ENCODE assay signal across 11 mouse cellular contexts in the genomic region with DNA sequence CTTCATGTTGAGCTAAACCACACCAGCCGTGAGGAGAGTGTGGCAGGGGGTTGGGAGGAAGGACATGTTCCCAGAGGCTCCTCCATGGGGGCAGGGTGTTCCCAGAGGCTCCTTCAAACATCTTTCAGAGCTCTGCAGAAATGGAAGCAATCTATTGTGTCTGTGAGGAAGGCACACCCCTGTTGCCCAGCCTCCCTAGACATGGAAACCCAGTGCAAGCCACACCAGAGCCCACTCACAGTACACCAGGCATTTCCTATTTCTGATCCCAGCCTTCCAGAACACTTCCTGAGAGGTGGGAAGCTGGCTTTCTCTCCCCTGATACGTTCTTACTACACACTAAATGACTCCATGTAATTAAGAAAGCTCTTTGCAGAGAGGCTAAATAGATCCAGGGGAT. TPM values are rescaled to one million over a fixed set of nuclear protein-coding genes. Genes with fewer than 3 reads are reported as not detected.
DNase-seq lines count a peak whose midpoint lies in the region; ATAC-seq and TF ChIP-seq lines count a peak whose summit lies in the region.
"Had no signal": no experiment of that assay in that cellular context is flagged by ENCODE, and none has a peak within 500 bp of the region (broad histone marks: within the 10 kb centered on the region; RNA-seq: fewer than 3 reads in every experiment).

No protein-coding gene starts in this region.

- no peak for ATAC-seq in kidney, embryonic 15.5 days (replicated peaks; ENCODE audit: low FRiP score)
- ATAC-seq in embryonic facial prominence, embryonic 14.5 days (ENCODE audit: low read depth) = no peak
- ATAC-seq in intestine, postnatal 0 days = no peak

- H3K9me3 ChIP-seq in kidney, embryonic 15.5 days (replicated peaks) = no peaks in the 10 kb centered on the region
- H3K9me3 ChIP-seq in embryonic facial prominence, embryonic 14.5 days (ENCODE audit: control insufficient read depth, low read length) = no peaks in the 10 kb centered on the region
- H3K9me3 ChIP-seq in intestine, postnatal 0 days (ENCODE audit: control insufficient read depth) = no peaks in the 10 kb centered on the region
- H3K9me3 ChIP-seq: G1E had no signal

- H3K27ac ChIP-seq in kidney, adult 2 months (ENCODE audit: insufficient read depth, low read depth, low read length) = no peak overlapping the region
- no peak overlapping the region for H3K27ac ChIP-seq in kidney, embryonic 15.5 days
- peak overlapping the region; percentile 41; the same call in 1 of the 2 replicates for H3K27ac ChIP-seq in embryonic facial prominence, embryonic 14.5 days (replicated peaks; ENCODE audit: low read depth, low read length)
- no peak overlapping the region for H3K27ac ChIP-seq in intestine, postnatal 0 days (ENCODE audit: low read depth, low read length)

- H3K36me3 ChIP-seq in kidney, adult 2 months (ENCODE audit: control insufficient read depth, insufficient read depth, low read length) = no peaks in the 10 kb centered on the region
- H3K36me3 ChIP-seq in kidney, embryonic 15.5 days = no peaks in the 10 kb centered on the region
- H3K36me3 ChIP-seq in embryonic facial prominence, embryonic 14.5 days (ENCODE audit: control insufficient read depth, insufficient read depth, low read length) = peaks cover 6% of the 10 kb centered on the region; the same call in 1 of the 2 replicates
- H3K36me3 ChIP-seq in intestine, postnatal 0 days (ENCODE audit: control insufficient read depth, insufficient read depth) = no peaks in the 10 kb centered on the region

- peak; percentile 46 for DNase-seq in kidney, adult 2 months
- no peak for DNase-seq in embryonic facial prominence, embryonic 14.5 days (ENCODE audit: low spot score)
- peak; percentile 12 for DNase-seq in heart, postnatal 25 days (ENCODE audit: low spot score)
- peak; percentile 28 for DNase-seq in lung, postnatal 10 days
- DNase-seq in gastrocnemius, adult 18-20 months (ENCODE audit: low spot score) = no peak
- DNase-seq in adrenal gland, adult (ENCODE audit: inconsistent age in 2 of 2, low spot score in 1 of 2) = no peak
- DNase-seq: adrenal gland, postnatal 36 days; right cerebral cortex, postnatal 4 days had no signal

- intact Hi-C loops in heart, postnatal 25 days (cut with DNase I) = no loop called here

- H3K9ac ChIP-seq in kidney, embryonic 15.5 days = no peak overlapping the region
- H3K9ac ChIP-seq in embryonic facial prominence, embryonic 14.5 days (ENCODE audit: low read depth, low read length) = no peak overlapping the region
- H3K9ac ChIP-seq in intestine, postnatal 0 days (ENCODE audit: low read depth, low read length) = no peak overlapping the region

- TF ChIP-seq CTCF in kidney, adult 2 months (conservative IDR thresholded peaks at IDR 0.05; ENCODE audit: insufficient read depth, insufficient read length, low read depth, low read length) = no peak
- TF ChIP-seq CTCF in intestine, postnatal 0 days (IDR thresholded peaks at IDR 0.05; ENCODE audit: low read depth) = no peak

- no peaks in the 10 kb centered on the region for H3K27me3 ChIP-seq in kidney, adult 2 months (replicated peaks; ENCODE audit: control insufficient read depth, insufficient read depth, low read length)
- no peaks in the 10 kb centered on the region for H3K27me3 ChIP-seq in kidney, embryonic 15.5 days
- no peaks in the 10 kb centered on the region for H3K27me3 ChIP-seq in embryonic facial prominence, embryonic 14.5 days (replicated peaks; ENCODE audit: control insufficient read depth, insufficient read depth, low read length)
- H3K27me3 ChIP-seq in intestine, postnatal 0 days (replicated peaks; ENCODE audit: control insufficient read depth, insufficient read depth, low read length) = no peaks in the 10 kb centered on the region

- no peaks in the 10 kb centered on the region for H3K4me1 ChIP-seq in kidney, adult 2 months (ENCODE audit: control insufficient read depth, insufficient read depth, low read length)
- no peaks in the 10 kb centered on the region for H3K4me1 ChIP-seq in kidney, embryonic 15.5 days
- H3K4me1 ChIP-seq in embryonic facial prominence, embryonic 14.5 days (ENCODE audit: control insufficient read depth, insufficient read depth, low read length) = 0 out of 2 replicates have a peak, but pooled peaks cover 5% of the 10 kb centered on the region
- no peaks in the 10 kb centered on the region for H3K4me1 ChIP-seq in intestine, postnatal 0 days (replicated peaks; ENCODE audit: control insufficient read depth, insufficient read depth, low read length)

- no peak for TF ChIP-seq POLR2A in kidney, adult 2 months (IDR thresholded peaks at IDR 0.05; ENCODE audit: low read depth, low read length)

- WGBS in kidney, adult 2 months = 56% methylated on average over 2 of the region's 2 CpGs
- WGBS in kidney, embryonic 15.5 days = 50% methylated on average over 2 of the region's 2 CpGs
- 41% methylated on average over 2 of the region's 2 CpGs for WGBS in embryonic facial prominence, embryonic 14.5 days
- 59% methylated on average over 2 of the region's 2 CpGs for whole genome bisulfite sequencing in intestine, postnatal 0 days

- H3K4me3 ChIP-seq in kidney, adult 2 months (ENCODE audit: insufficient read depth, low read depth, low read length) = no peak overlapping the region
- no peak overlapping the region for H3K4me3 ChIP-seq in kidney, embryonic 15.5 days (replicated peaks)
- no peak overlapping the region for H3K4me3 ChIP-seq in embryonic facial prominence, embryonic 14.5 days (ENCODE audit: low read depth, low read length)
- H3K4me3 ChIP-seq in intestine, postnatal 0 days (ENCODE audit: low read depth, low read length) = no peak overlapping the region

- H3K4me2 ChIP-seq in kidney, embryonic 15.5 days = no peak overlapping the region
- no peak overlapping the region for H3K4me2 ChIP-seq in embryonic facial prominence, embryonic 14.5 days (ENCODE audit: low read depth, low read length)
- no peak overlapping the region for H3K4me2 ChIP-seq in intestine, postnatal 0 days (replicated peaks; ENCODE audit: low read depth)

RNA-seq across cellular contexts. Expression of gene Tiam2, which starts 20.4 kb away (rescaled TPM):
- polyA plus RNA-seq in kidney, adult 2 months (2012; rRNA removed) = 1.1 and 1.2 TPM in 2 replicates
- polyA plus RNA-seq in kidney, embryonic 15.5 days (2015; fragmentation: Nextera tagmentation; extraction: Ambion mirVana) = 4.5 and 5.0 TPM in 2 replicates
- polyA plus RNA-seq in embryonic facial prominence, embryonic 14.5 days (2014; fragmentation: Nextera tagmentation; extraction: Ambion mirVana) = 19.3 and 19.9 TPM in 2 replicates
- total RNA-seq in heart, postnatal 25 days (2021) = 1 to 10 TPM; 2.0 to 2.3 TPM
- 1 to 10 TPM; 2.2 to 7.2 TPM for total RNA-seq in gastrocnemius, adult 18-20 months (2021)
- polyA plus RNA-seq in intestine, postnatal 0 days (2015; fragmentation: Nextera tagmentation; extraction: Ambion mirVana) = 1.9 and 2.1 TPM in 2 replicates
- polyA plus RNA-seq: G1E had no signal

Comparison
In these comparisons a context has a peak if more than half of its experiments do, and no peak if none do; other contexts are left out.
1. DNase-seq: peak in kidney, adult 2 months (single experiment), heart, postnatal 25 days (single experiment) and lung, postnatal 10 days (single experiment); none in embryonic facial prominence, embryonic 14.5 days (single experiment), gastrocnemius, adult 18-20 months (single experiment) and adrenal gland, adult (0 of 2).